Mouse (Mus musculus) megakaryocyte, embryonic 14.5 days (primary cell): ENCODE results near the gene Lbhd2. TPM values are rescaled to one million over a fixed set of nuclear protein-coding genes. Genes with fewer than 3 reads are reported as not detected.

Experiments used
- H3K27me3 ChIP-seq: replicated peaks from 2 replicates; pipeline ENCODE3; 2012; ENCODE audit warnings: inconsistent platforms
- H3K36me3 ChIP-seq: replicated peaks from 2 replicates; pipeline ENCODE3; 2012; ENCODE audit warnings: low read length, inconsistent platforms, mixed read lengths
- H3K4me1 ChIP-seq: 2 replicates; pipeline ENCODE4 v1.6.1; 2012; ENCODE audit warnings: inconsistent platforms
- H3K4me3 ChIP-seq: replicated peaks from 2 replicates; pipeline ENCODE3; 2012; ENCODE audit warnings: moderate library complexity, mild to moderate bottlenecking, inconsistent platforms
- H3K9me3 ChIP-seq: 2 replicates; pipeline ENCODE4 v1.6.1; 2012; ENCODE audit warnings: inconsistent platforms
- FLI1 ChIP-seq: IDR thresholded peaks from 2 replicates; pipeline ENCODE4 v1.6.1; 2012; ENCODE audit warnings: low read length, inconsistent platforms, mixed read lengths
- GATA1 ChIP-seq: IDR thresholded peaks from 3 replicates; pipeline ENCODE4 v1.6.1; 2012; ENCODE audit warnings: mixed read lengths, low read length, inconsistent platforms, borderline replicate concordance
- polyA plus RNA-seq: library from polyadenylated mRNA; stranded (reverse); fragments of >175 nt; gene quantifications from 2 replicates; pipeline ENCODE4 v1.2.3, GENCODE M21; 2012; ENCODE audit warnings: low replicate concordance; ENCODE audit not compliant: insufficient read depth

The Lbhd2 gene
- polyA plus RNA-seq, 1 experiment, result not detected

DNA sequence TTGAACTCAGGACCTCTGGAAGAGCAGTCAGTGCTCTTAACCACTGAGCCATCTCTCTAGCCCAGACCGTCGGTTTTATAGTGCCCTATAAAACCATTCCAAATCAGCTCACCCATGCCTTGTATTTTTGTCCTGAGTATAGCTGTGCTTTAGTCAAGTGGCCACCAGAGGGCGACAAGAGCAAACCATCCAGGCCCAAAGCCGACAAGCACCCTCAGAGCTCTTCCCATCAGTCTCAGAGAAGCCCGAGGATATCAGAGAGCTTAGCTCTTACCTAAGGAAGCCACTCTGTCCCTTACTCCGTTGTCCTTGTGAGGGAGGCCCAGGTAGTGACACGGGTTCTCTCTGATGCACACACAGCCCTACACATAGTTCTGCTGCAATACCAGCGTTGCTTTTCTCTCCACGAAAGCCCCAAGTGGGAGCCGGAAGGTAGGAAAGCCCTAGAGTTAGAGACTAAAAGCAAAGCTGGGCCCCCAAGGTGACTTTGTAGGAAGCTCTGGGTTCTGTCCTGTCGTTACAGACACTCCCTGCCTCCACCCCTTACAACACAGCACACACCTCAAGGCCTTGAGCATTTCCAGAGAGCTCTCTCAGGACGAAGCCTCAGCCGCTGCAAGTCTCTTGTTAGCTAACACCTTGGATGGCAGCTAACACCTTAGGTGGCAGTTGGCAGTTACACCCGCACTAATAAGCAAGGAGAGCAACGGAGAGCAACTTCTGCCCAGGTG is 5.0 kb upstream of the Lbhd2 start:
- peak overlapping the region; percentile 74 for H3K4me3 ChIP-seq
- peaks cover 40% of the 10 kb centered on the region for H3K4me1 ChIP-seq
- peaks cover 76% of the 10 kb centered on the region for H3K27me3 ChIP-seq
- H3K9me3 ChIP-seq, result no peaks in the 10 kb centered on the region
- TF ChIP-seq GATA1 (no peak), FLI1 (no peak)
- H3K36me3 ChIP-seq, result no peaks in the 10 kb centered on the region

DNA sequence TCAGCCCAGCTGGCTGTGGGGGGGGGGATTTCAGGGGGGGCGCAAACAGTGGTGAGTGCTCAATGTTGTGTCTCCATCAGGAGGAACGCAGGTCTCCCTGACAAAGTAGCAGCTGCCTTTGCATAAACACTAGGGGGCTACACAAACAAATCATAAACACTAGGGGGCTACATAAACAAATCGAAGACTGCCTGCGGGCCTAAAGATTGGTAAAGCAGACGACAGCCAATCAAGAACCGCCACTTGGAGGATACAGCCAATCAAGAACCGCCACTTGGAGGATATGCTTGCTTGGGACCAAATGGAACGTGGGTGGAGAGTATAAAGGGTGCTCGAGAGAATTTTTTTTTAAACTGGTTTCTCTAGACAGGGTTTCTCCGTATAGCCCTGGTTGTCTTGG is 1.7 kb upstream of the Lbhd2 start:
- Histone ChIP-seq H3K4me3 (no peak overlapping the region), H3K4me1 (peaks cover 48% of the 10 kb centered on the region), H3K36me3 (no peaks in the 10 kb centered on the region), H3K27me3 (peaks cover 78% of the 10 kb centered on the region), H3K9me3 (no peaks in the 10 kb centered on the region)
- TF ChIP-seq GATA1 (no peak), FLI1 (no peak)

- TF ChIP-seq FLI1 (no peak), GATA1 (no peak)
- H3K36me3 ChIP-seq, result no peaks in the 10 kb centered on the region
- H3K27me3 ChIP-seq, result peaks cover 82% of the 10 kb centered on the region
- no peak overlapping the region for H3K4me3 ChIP-seq
- no peaks in the 10 kb centered on the region for H3K9me3 ChIP-seq
- peaks cover 63% of the 10 kb centered on the region for H3K4me1 ChIP-seq
These were observed 3.0 kb downstream of the Lbhd2 start for GRCm38 (mm10) chr12:111409583-111409982.

DNA sequence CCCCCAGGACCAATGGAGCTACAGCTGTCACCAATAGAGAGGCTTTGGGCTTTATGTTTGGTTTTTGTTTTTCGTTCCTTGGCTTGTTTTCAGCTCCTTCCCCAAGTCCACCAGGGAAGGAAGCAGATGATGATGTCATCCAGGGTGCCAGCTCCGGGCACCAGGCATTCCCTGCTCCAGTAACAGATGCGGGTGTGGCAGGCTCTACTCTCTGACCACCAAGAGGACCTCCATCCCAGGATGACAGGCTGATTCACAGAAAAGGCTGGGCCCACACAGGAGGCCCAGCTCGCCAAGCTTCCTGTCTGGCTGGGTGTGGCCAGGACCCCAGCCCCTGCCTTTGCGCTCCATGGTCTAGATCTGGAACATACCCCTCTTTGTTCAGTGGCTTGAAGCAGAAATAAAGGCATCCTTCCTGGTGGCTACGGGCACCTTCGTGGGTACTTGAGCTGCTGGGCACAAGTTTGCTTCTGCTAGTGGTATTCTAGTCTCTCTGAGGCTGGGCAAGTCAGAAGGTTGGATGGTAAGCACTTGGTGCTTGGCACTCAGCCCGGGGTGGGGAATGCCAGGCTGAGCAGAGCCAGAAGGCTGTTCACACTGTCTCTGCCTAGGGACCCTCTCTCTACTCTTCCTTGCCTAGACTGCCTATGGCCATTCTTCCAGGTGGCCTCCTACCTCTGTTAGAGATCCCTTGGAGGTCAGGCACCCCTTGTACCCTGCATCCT is 5.2 kb downstream of the Lbhd2 start:
- Histone ChIP-seq H3K4me3 (no peak overlapping the region), H3K4me1 (peaks cover 61% of the 10 kb centered on the region), H3K9me3 (no peaks in the 10 kb centered on the region), H3K36me3 (no peaks in the 10 kb centered on the region), H3K27me3 (peaks cover 79% of the 10 kb centered on the region)
- no peak for TF ChIP-seq FLI1
- no peak for TF ChIP-seq GATA1

- Histone ChIP-seq H3K9me3 (no peaks in the 10 kb centered on the region), H3K4me3 (peak overlapping the region; percentile 84), H3K27me3 (peaks cover 76% of the 10 kb centered on the region), H3K4me1 (peaks cover 66% of the 10 kb centered on the region), H3K36me3 (no peaks in the 10 kb centered on the region)
- TF ChIP-seq GATA1 (no peak), FLI1 (no peak)
These were observed 6.1 kb downstream of the Lbhd2 start for GRCm38 (mm10) chr12:111412581-111413284.

- Histone ChIP-seq H3K4me3 (peak overlapping the region; percentile 84), H3K36me3 (no peaks in the 10 kb centered on the region), H3K4me1 (peaks cover 66% of the 10 kb centered on the region), H3K9me3 (no peaks in the 10 kb centered on the region), H3K27me3 (peaks cover 75% of the 10 kb centered on the region)
- TF ChIP-seq FLI1 (no peak), GATA1 (no peak)
These were observed 6.7 kb downstream of the Lbhd2 start for GRCm38 (mm10) chr12:111413300-111413699.

DNA sequence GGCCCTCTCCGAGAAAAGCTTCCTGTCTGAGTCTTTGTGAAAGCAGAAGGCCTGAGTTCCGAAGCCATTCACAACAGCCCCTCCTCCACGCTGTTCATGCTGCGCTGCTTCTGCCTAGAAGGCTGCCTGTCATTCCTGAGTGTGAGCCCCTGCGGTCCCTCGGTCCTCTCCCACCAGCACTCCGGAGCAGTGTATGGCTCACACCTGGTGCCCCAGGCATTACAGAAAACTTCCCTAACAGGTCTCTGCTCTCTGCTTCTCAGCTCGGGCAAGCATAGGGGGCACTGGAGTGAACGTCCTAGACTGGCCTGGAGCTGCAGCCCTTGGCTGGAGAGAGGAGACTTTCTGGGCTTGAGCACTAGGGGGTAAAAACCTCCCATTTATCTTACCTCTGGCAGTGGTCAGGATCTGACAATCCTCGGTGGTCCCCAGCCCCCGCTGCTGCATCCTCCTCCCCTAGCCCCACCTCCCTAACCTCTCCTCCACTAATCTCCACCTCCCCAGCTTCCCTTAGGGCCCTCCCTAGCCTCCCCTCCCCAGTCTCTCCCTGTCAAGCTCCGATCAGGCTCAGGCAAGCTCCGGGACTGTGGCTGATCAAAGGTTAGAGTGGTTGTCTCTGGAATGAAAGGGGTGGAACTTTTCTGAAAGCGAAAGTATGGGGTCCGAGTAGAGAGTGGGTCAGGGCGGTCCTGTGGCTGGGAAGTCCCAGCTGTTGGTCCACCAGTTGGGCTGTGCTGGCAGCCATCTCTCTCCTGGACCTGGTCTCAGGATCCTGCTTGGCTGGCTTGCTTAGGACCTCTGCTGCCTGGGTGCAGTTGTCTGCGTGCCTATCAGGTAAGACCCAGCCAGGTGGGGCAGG is 10.5 kb downstream of the Lbhd2 start, which contains the start of gene Exoc3l4:
TSS of gene Exoc3l4 (plus strand) at position 97 of the 859 bp plus-strand sequence.
- Histone ChIP-seq H3K27me3 (peaks cover 51% of the 10 kb centered on the region), H3K4me3 (peak within 1 kb of the TSS; percentile 89), H3K4me1 (peaks cover 81% of the 10 kb centered on the region), H3K36me3 (peaks cover 5% of the 10 kb centered on the region), H3K9me3 (no peaks in the 10 kb centered on the region)
- TF ChIP-seq GATA1 (no peak), FLI1 (no peak)

GRCm38 (mm10) chr12:111419918-111420317 is 13.3 kb downstream of the Lbhd2 start:
- no peak for TF ChIP-seq FLI1
- no peak for TF ChIP-seq GATA1
- peak overlapping the region; percentile 78 for H3K4me3 ChIP-seq
- H3K4me1 ChIP-seq, result peaks cover 88% of the 10 kb centered on the region
- H3K36me3 ChIP-seq, result peaks cover 30% of the 10 kb centered on the region
- H3K27me3 ChIP-seq, result peaks cover 62% of the 10 kb centered on the region
- H3K9me3 ChIP-seq, result peaks cover 9% of the 10 kb centered on the region; the same call in 1 of the 2 replicates
